Mouse (Mus musculus) liver, embryonic 18 days (tissue): ENCODE measurements around the gene Rarb. TPM values are rescaled to one million over a fixed set of nuclear protein-coding genes. Genes with fewer than 3 reads are reported as not detected.

ENCODE experiments used
- polyA plus RNA-seq: library from polyadenylated mRNA; depleted of rRNA; stranded (reverse); fragments of >200 nt; gene quantifications from 2 replicates; pipeline ENCODE4 v1.2.3, GENCODE M21; 2012; rRNA removed

Gene Rarb
- 2.4 TPM in 2 replicates for polyA plus RNA-seq

DNA sequence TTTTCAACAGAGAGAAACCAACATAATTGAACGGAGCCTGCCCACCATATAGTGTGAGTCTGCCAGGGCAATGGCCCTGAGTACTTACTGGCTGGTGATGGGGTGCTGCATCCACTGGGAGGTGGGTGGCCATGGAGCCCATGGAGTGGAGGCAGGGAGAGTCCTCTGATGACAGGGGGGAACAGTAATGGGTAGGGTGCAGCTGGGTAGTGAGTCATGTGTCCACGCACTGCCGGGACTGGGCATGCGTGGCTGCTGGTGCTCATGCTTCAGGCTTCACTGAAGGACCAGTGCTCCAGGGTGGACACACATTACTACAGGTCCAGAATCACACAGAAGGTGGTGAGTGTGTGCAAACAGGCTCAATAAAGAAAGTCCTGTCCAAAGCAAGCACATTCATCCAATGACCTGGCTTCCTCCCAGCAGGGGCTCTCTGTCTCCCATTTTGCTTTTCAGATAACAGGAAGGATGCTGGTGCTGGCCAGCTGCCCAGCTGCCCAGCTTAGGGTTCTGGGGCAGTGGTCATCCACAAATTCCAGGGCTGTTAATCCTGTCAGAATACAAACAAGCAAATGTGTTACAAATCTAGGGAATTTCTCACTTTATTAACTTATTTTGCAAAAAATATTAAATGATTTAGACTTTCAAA lies at the start of gene Rarb:
Gene Rarb (minus strand): TSS at position 555 of the 649 bp plus-strand sequence.

